Mouse (Mus musculus) heart, postnatal 4 days (tissue): ENCODE results near the gene Agbl4. TPM values are rescaled to one million over a fixed set of nuclear protein-coding genes. Genes with fewer than 3 reads are reported as not detected.

Experiments used
- DNase-seq: peaks from one replicate; pipeline ENCODE4 v3.0.0; 2021
- total RNA-seq, 2 experiments: library from RNA; stranded (reverse); gene quantifications; 2 replicates each; pipeline ENCODE4 v1.2.3; 2021

Agbl4 gene
- total RNA-seq, 2 experiments from 2014 or later: 0.43 to 0.72 TPM

- peak; percentile 26 for DNase-seq
These were observed 1053.9 kb downstream of the Agbl4 start for GRCm38 (mm10) chr4:111451283-111451918.

- no peak for DNase-seq
These were observed 1054.7 kb downstream of the Agbl4 start for GRCm38 (mm10) chr4:111452192-111452591.

DNA sequence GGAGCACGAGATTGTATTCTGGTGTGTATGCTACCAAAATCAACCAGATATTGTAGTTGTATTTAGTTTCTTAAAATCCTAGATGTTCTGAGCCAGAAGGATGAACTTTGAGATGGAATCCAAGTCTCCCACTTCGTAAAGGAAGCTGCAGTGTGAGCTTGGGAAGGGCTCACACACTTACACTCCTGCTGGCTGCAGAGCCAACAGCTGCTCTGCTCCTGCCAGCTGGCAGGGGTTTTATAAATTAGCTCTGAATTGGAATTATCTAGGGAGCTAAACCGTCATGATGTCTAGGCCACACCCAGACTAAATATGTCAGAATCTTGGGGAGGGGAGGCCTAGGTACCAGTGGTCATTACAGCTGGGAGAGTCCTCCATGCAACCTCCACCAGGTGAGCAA is 1055.8 kb downstream of the Agbl4 start:
- DNase-seq: peak; percentile 22

GRCm38 (mm10) chr4:111455621-111456020 is 1058.2 kb downstream of the Agbl4 start:
- no peak for DNase-seq

DNA sequence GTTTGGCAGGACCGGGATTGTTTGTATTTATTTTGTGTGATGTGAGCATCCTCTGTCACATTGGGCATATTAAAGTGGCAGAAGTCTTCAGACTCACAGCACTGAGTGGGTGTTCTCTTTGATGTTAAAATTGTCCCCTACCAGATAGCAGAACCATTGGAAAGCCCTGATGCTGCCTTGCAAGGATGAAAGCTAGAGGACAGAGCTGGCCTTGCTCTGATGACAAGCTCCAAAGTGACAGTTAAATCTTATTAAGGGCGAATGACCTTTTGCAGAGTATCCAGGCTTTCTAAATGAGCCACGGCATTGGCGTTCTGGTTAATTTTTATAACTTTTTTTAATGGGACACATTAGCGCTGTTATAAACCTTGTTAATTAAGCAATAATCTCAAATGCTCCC is 1060.1 kb downstream of the Agbl4 start:
- DNase-seq: no peak

DNA sequence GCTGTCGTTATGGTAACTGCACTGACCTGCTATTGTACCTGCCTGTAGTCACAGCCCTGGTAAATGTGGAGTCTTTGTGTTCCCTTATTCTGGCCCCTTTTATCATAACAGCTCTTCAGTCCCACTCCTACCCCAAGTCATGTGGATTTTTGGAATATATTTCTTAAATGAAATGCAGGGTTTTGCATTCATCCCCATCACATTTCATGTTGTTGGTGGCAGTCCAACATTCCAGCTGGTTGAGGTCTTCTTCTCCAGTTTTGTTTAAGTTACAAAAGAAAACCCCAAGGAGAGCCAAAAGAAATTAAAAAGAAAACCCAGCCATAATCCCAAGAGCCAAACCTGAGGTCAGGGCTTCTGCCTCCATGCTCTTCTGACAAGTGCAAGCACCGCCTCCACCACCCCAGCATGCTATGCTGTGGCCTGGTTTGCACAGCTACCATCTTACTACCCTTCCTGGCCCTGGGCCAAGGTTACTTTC is 1069.9 kb downstream of the Agbl4 start:
- DNase-seq: peak; percentile 35

- DNase-seq: no peak
These were observed 1070.3 kb downstream of the Agbl4 start for GRCm38 (mm10) chr4:111467796-111468195.

DNA sequence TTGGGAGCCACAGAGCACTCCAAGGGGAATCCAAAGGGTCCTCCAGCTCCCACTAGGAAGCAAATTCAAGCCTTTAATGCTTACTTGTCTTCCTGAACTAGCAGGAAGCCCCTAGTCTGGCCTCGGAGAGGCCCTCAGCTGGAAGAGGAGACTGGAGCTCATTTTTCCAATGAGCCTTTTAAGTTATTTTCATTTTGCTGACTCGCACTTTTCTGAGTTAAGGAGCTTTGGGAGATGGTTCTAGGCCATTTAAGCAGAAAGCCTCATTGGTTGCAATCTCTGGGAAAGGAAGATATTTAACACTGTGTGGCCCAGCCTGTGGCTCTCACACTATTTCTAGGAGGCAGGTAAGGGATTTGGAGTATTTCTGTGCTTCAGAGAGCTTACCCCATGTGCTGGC is 1072.4 kb downstream of the Agbl4 start:
- DNase-seq: no peak

DNA sequence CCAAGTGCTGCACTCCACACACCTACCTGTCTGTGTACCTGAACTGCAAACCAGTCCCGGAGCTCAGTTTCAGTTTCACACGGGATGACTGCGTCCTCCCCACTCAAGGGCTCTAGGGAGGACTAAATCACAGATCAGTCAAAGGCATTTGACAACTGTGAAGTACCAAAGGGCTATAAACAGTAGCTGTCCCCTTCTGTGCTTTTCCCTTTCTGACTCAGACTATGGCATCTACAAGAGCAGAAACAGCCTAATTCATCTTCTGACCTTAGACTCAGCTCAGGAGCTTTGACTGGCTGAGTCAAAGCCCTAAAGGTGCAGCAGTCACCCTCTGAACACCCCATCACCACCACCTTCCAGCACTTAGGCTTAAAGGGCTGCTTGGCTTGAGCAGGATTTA is 1074.3 kb downstream of the Agbl4 start:
- DNase-seq: no peak

DNA sequence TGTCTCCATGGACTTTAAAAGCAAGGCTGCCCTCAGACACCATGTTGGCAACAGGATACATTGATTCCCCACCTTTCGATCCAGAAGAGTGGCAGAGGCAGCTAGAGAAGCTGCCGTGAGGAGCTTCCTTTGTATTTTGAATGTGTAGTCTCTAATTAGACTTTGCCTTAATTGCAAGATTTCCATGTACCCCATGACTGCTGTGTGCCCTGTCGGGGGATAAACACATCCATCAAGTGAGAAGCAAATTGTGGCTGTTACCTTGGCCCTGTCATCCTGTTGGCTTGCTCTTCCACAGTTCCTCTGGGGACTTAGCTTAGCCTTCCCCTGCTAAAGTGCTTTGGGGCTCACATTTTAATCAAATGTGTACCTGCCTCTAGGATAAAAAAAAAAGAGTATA is 1075.0 kb downstream of the Agbl4 start:
- DNase-seq: no peak

DNA sequence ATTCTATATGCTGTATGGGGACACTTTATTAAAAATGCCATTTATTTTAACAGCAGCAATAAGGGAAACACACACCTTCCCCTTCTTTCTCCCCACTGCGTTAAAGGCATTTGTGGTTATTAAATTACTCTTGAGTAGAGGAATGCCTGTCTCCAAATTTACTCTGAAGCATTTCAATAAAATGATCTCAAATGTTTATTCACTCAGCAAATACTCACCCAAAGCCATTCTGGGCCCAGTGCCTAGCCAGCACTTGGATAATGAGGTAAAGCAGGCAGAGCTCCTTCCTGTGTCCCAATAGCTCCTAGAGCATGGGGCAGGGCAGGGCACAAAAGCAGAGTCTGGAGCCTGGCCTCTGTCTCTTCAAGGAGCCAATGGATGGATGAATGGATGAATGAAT is 1075.6 kb downstream of the Agbl4 start:
- DNase-seq: no peak

DNA sequence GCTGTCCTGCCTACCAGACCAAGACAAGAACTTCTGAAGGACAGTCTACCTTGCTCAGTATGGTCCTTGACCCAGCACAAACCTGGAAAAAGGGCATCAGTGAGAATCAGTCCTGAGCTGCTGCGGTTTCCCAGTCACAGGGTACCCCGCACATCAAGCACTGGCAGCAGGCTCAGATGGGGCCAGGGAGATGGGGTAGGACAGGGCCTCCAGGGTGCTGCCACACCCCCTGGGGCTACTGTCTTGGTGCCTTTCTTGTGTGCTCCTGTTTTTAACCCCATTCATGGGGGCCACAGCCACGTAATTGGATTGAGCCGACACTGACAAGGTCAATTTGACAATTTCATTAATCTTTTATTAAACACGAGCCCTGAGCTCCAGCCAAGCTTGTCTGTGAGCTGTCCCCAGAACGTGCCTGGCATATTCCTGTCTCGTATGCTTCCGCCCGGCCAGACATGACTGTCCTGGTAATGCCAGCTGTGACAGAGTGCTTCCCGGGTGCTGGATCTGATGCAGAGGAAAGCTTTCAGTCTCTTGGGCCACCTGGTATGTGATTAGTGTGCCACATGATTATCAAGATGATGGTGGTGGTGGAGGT is 1078.0 kb downstream of the Agbl4 start:
- DNase-seq: no peak

DNA sequence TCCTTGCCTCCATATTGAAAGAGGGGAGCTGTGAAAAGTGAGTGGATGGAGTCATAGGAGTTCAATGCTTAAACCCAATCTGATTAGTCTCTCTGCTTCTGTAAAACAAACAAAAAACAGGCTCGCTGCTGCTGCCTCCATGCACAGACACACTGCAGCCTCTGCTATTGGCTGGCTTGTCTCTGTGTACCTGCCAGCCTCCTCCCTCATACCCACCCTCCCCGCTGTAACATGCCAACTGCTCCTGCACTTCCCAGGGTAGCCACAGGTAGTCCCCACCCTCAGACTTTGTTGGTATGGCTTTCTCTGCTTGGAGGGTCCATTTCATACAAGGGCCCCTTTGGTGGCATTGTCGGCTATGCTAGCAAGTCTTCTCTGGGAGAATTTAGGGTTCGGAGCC is 1080.0 kb downstream of the Agbl4 start:
- no peak for DNase-seq

DNA sequence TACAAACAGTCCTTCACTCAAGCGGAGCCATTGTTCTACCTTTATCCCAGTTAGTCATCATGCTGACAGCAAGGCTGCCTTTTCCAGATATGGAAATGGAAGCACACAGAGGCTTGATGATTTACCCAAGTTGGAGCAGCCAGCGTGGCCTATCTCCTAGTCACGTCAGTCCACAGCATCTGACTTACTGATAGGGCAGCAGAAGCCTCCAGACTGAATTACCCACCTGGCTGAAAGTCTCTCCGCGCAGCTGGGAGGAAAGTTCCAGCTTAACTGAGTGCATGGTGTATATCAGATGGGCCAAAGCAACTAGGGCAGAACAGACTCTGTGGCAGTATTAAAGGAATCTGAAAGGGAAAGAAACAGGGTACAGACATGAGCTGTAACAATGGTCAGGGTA is 1086.0 kb downstream of the Agbl4 start:
- DNase-seq: no peak

GRCm38 (mm10) chr4:111485189-111485588 is 1087.7 kb downstream of the Agbl4 start:
- DNase-seq: peak; percentile 66

DNA sequence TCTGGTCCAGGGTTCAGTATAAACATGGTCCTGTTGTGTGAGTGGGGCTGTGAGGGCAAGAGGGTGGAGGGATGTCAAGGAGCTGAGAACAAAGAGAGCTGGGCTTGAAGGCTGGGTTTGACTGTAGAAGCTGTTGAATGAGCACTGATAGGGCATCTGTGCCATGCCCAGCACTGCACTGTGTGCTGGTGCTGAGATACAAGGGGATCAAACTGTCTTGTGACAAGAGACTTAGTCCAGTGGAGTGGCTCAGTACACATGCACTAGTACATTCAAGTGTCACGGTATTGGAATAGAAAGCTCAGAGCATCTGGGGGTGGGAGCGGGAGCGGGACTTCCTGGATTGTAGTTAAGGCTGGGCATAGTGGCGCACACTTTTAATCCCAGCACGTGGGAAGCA is 1088.7 kb downstream of the Agbl4 start:
- no peak for DNase-seq

DNA sequence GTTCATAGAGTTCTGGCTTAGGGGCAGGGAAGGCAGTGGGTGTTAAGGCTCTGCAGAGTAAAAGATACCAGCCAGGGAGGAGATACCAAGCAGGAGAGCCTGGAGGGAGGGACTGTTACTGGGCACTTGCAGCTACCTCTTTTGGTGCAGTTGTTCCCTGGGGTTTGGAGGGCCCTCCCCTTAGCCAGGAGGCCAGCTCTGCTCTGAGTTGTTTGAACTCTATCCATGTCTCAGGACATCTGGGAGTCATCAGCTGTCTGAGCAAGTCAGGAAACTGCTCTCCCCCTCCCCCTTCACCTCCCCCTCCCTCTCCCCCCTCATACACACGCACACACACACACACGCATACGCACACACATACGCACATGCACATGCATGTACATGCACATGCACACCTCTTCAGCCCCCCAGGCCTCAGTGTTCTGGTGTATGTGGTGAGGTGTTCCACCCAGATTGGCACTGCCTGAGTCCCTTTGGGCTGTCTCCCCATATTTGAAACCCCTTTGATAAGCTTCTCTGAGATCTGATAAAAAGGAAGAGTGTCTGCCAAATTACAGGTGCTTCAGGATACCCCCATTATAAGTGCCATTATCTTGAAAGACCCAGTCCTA is 1089.9 kb downstream of the Agbl4 start:
- no peak for DNase-seq

- peak; percentile 26 for DNase-seq
These were observed 1096.4 kb downstream of the Agbl4 start for GRCm38 (mm10) chr4:111493750-111494404.

- DNase-seq: peak; percentile 86
These were observed 1098.5 kb downstream of the Agbl4 start for GRCm38 (mm10) chr4:111495949-111496348.

- DNase-seq: no peak
These were observed 1101.3 kb downstream of the Agbl4 start for GRCm38 (mm10) chr4:111498751-111499150.

GRCm38 (mm10) chr4:111501441-111501840 is 1104.0 kb downstream of the Agbl4 start:
- no peak for DNase-seq

DNA sequence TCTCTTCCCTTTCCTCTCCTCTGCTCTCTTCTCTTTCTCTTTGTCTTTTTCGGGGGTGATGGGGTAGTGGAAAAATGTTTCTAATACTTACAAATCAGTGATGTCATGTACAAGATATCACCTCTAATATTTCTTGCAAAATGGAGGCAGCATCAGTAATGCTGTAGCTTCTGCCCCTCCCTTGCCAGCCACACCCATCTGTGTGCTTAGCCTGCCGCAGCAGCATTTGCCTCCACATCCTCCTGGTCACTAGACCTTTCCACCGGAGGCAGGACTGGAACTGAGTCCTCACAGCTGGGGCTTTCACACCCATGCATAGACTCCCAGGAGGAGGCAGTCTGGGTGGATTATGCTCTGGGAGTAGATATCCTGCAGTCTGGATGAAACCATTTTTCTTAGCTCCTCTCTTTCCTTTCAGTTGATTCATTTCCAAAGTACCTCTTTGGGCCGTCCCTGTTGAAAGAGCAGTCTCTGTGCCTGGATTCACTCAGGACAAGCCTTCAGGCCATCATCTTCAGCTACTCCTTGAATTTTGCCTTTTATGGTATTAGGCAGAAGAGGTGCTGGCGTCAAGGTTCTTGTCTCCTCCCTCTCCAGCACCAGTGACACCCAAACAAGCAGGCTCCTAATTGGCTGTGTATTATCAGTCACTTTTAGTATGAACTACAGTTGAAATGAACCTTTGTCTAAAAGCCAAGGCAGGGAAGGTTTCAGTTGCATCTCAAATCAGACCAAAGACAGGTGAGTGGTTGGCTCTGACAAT is 1105.7 kb downstream of the Agbl4 start:
- no peak for DNase-seq

DNA sequence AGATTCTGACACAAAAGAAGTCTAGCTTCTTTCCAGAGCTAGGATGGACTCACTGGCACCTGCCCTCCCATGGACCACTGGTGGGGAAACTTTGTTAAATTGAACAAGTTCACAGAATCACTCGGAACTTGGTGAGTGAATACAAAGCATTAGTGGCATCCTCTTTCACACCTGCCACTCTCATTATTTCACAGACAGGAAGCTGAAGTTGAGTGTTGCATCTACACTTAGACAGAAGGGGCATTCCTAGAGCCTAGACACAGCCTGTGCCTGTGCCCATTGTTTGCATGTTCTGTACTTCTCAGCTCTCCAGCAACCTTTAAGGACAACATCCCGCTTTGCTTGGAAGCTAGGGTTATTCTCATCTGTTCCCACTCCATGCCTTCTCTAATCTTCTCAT is 1107.5 kb downstream of the Agbl4 start:
- no peak for DNase-seq
